7 mouse cellular contexts compared by ENCODE assay signal in the genomic region with DNA sequence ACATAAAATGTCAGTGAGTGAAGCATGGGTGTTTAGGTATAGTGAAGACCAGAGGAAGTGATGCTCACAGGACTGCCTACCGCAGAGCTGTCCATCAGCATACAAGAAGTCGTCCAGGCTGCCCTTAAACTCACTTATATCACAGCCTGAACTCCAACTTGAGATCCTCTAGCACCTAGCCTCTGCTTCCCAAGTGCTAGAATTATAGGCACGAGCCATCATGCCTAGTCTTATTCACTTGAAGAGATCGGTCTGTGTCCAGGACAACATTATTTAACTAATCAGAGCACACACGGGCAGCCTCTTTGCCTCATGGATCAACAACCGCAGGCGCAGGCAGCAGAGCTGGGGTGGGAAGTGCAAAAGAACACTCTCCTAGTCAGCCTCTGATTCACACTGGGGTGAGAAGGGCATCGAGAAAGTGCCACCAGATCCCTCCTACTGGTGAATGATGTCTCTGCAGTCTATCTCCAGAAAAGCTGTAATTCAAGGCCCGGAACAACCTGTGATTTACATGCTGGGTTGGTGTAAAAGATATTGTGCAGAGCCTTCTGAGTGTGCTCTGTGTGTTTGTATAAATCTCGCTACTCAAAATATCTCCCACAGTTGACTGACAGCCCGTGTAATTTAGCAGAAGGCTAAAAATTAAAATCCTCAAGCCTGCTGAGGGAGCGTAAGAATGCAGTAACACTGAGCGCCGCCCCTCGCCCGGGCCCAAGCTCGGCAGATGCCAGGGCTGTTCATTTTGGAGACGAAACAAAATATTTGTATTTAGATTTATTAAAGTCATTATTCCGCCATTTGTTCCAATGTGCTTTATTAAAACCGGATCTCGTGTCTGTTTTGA.
DNase-seq lines count a peak whose midpoint lies in the region; ATAC-seq and TF ChIP-seq lines count a peak whose summit lies in the region.

No protein-coding gene starts in this region.

- H3K9ac ChIP-seq in intestine, embryonic 15.5 days: no peak overlapping the region
- H3K9ac ChIP-seq in midbrain, embryonic 11.5 days (ENCODE audit: low read length): no peak overlapping the region

- no peaks in the 10 kb centered on the region for H3K27me3 ChIP-seq in Patski
- no peaks in the 10 kb centered on the region for H3K27me3 ChIP-seq in intestine, embryonic 15.5 days (replicated peaks)
- no peaks in the 10 kb centered on the region; the same call in 1 of the 2 replicates for H3K27me3 ChIP-seq in midbrain, embryonic 11.5 days (ENCODE audit: control insufficient read depth, insufficient read depth, low read length)
- no peaks in the 10 kb centered on the region; the same call in 1 of the 2 replicates for H3K27me3 ChIP-seq in small intestine, adult 2 months (ENCODE audit: control insufficient read depth, insufficient read depth, low read length)

- POLR2A ChIA-PET in Patski (lab: Charles Lee): no interaction called here

- no peak for TF ChIP-seq CTCF in Patski (IDR thresholded peaks at IDR 0.05)
- peak; percentile 27; the same call in 1 of the 2 replicates for TF ChIP-seq CTCF in small intestine, adult 2 months (IDR thresholded peaks at IDR 0.05; ENCODE audit: extremely low read depth, insufficient read length, insufficient replicate concordance, low read depth, low read length)

- H3K27ac ChIP-seq in intestine, embryonic 15.5 days: no peak overlapping the region
- no peak overlapping the region for H3K27ac ChIP-seq in midbrain, embryonic 11.5 days (ENCODE audit: low read depth, low read length)
- H3K27ac ChIP-seq in small intestine, adult 2 months (ENCODE audit: insufficient read depth, low read depth, low read length): no peak overlapping the region

- peak; percentile 54 for ATAC-seq in Patski
- ATAC-seq in intestine, embryonic 15.5 days: peak; percentile 65; the same call in 1 of the 2 replicates
- ATAC-seq in midbrain, embryonic 11.5 days (ENCODE audit: low FRiP score): peak; percentile 75

- H3K4me3 ChIP-seq in intestine, embryonic 15.5 days (replicated peaks): no peak overlapping the region
- H3K4me3 ChIP-seq in midbrain, embryonic 11.5 days (ENCODE audit: low read depth, low read length): 0 out of 2 replicates have a peak overlapping the region, but pooled peaks have one; percentile 2
- no peak overlapping the region for H3K4me3 ChIP-seq in small intestine, adult 2 months (ENCODE audit: low read depth, low read length)

- H3K4me1 ChIP-seq in intestine, embryonic 15.5 days (replicated peaks): peaks cover 15% of the 10 kb centered on the region
- peaks cover 22% of the 10 kb centered on the region for H3K4me1 ChIP-seq in midbrain, embryonic 11.5 days (ENCODE audit: control insufficient read depth, insufficient read depth, low read length)
- H3K4me1 ChIP-seq in small intestine, adult 2 months (ENCODE audit: control insufficient read depth, insufficient read depth, insufficient read length, low read length): peaks cover 10% of the 10 kb centered on the region; the same call in 1 of the 2 replicates

- intact Hi-C loops in left cerebral cortex, postnatal 4 days (cut with DNase I): loop anchor here (5.0 to 10.0 kb wide), 3 partner anchors 45 to 233 kb away; no protein-coding TSS in a partner anchor

- CTCF ChIA-PET in Patski (lab: Charles Lee): no interaction called here

- H3K9me3 ChIP-seq in intestine, embryonic 15.5 days: no peaks in the 10 kb centered on the region
- no peaks in the 10 kb centered on the region for H3K9me3 ChIP-seq in midbrain, embryonic 11.5 days (ENCODE audit: control insufficient read depth, low read length)

- no peaks in the 10 kb centered on the region for H3K36me3 ChIP-seq in intestine, embryonic 15.5 days
- no peaks in the 10 kb centered on the region for H3K36me3 ChIP-seq in midbrain, embryonic 11.5 days (ENCODE audit: control insufficient read depth, insufficient read depth, low read length)
- no peaks in the 10 kb centered on the region for H3K36me3 ChIP-seq in small intestine, adult 2 months (ENCODE audit: control insufficient read depth, insufficient read depth, low read length)

- WGBS in intestine, embryonic 15.5 days: 16% methylated on average over 21 of the region's 21 CpGs
- WGBS in midbrain, embryonic 11.5 days: 9% methylated on average over 21 of the region's 21 CpGs
- 44% methylated on average over 21 of the region's 21 CpGs for WGBS in small intestine, adult 2 months

- in situ Hi-C loops in Patski (cut with MboI; ENCODE audit: low pct_unique_long_range_greater_than_20kb): loop anchor here (10.0 kb wide), 1 partner anchor 383 kb away; no protein-coding TSS in a partner anchor

- no peak for DNase-seq in Patski (ENCODE audit: low read depth, low spot score)
- DNase-seq in cerebellum, adult 9-11 months: peak; percentile 66
- peak; percentile 13 to 31 for DNase-seq in frontal cortex, postnatal 25 days (ENCODE audit: low spot score in 2 of 2)
- DNase-seq in left cerebral cortex, postnatal 4 days: peak; percentile 46
- DNase-seq in midbrain, embryonic 11.5 days (ENCODE audit: low spot score, missing footprints): peak; percentile 94

- H3K4me2 ChIP-seq in intestine, embryonic 15.5 days (replicated peaks): peak overlapping the region; percentile 20; the same call in 1 of the 2 replicates
- H3K4me2 ChIP-seq in midbrain, embryonic 11.5 days: peak overlapping the region; percentile 36

- no peak for TF ChIP-seq POLR2A in small intestine, adult 2 months (IDR thresholded peaks at IDR 0.05; ENCODE audit: low read depth, low read length)
